Mouse (Mus musculus) small intestine, adult 10 weeks (tissue): ENCODE results near the gene Otud4. TPM values are rescaled to one million over a fixed set of nuclear protein-coding genes. Genes with fewer than 3 reads are reported as not detected.

ENCODE experiments used
- polyA plus RNA-seq: library from polyadenylated mRNA; stranded (reverse); fragments of 350-450 nt; fragmentation: Illumina TruSeq; extraction: RNeasy Lipid Tissue Mini Kit (QIAGEN cat#74804); gene quantifications from one replicate; pipeline ENCODE4 v1.2.3, GENCODE M21; 2014; ENCODE audit warnings: low replicate concordance

Otud4 gene
- 65.0 TPM for polyA plus RNA-seq

DNA sequence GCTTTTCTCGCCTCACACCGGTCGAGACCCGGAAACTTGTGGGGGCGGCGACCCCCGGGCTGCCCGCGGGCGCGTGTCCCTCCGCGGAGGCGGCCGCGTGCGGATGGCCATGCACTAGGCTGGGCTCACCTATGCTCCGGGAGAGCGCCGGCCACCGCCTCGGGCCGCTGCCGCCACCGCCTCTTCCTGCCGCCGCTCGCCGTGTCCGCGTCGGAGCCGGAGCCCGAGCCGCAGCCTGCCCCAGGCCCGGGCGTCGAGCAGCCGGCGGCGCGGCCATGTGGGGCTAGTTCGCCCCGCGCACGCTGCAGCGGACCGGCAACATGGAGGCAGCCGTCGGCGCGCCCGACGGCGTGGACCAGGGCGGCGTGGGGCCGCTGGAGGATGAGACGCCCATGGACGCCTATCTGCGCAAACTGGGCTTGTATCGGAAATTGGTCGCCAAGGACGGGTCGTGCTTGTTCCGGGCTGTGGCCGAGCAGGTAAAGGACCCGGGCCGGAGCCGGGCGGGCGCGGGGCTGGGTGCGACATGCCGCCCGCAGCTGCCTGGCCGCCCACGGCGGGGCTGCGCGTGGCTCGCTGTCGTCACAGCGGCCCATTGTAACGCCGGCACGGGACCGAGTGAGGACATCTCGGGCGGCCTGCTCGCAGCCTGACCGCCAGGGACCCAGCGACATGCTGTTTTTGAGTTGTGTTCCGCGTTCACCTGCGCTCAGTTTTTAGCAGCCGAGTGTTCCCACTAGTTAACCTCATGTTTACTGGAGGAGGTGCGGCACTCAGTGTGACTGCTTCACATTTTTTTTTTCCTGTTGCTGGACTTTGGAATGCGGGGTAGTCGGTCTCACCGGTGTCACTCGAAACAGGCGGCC lies at the start of gene Otud4:
Gene Otud4, plus strand, starts transcription at position 33 of the 866 bp plus-strand sequence.

DNA sequence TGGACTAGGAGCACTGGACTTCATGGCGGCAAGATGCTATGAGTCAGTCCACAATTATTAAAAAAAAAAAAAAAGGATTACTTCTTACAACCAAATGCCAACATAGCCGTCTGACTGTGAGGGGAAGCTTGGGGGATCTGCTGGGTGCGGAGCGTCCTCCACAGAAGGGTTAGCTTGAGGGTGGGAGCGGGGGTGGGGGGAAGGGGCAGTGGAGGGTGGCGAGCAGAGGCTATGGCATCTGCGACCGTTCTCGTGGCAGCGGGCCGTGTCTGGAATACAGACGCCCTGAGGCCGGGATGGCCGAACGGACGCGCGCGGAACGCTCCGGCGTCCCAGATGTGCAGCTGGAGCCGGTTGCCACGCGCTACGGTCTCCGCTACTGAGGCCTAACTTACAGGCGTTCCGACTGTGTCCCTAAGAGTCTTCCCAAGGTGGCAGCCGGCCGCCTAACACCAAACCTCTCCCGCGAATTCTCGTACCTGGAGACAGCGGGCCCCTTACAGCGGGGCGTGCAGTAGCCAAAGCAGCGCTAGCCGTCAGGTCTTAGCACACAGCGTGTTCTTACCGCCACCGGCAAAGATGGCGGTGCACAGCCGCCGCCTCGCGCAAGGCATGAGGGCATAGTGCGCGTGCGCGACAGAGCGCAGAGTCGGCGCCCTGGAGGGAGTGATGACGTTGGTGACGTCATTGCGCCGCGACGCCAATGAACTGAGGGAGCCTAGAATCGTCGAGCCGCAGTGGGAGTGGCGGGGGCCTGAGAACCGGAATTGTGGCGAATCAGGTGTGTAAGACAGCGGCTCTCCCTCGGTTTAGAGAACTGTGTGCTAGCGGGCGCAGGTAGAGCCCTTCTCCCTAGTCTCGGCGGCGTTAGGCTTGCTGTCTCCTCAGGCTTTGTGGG lies 71.9 kb downstream of the Otud4 start, which contains the start of the genes Abce1 and Anapc10:
Gene Abce1, minus strand, starts transcription at position 677 of the 898 bp plus-strand sequence.
Gene Anapc10, plus strand, starts transcription at position 757 of the 898 bp plus-strand sequence.

Other genes starting within 250 kb of the Otud4 start
- 52.5 TPM for gene Smad1, start 240.1 kb upstream of the Otud4 start, polyA plus RNA-seq
- 143 TPM for gene Abce1, start 72.1 kb downstream of the Otud4 start, polyA plus RNA-seq
- gene Anapc10, start 72.2 kb downstream of the Otud4 start, polyA plus RNA-seq = 33.1 TPM